Mouse (Mus musculus): ENCODE results near the gene Adsl. TPM values are rescaled to one million over a fixed set of nuclear protein-coding genes. Genes with fewer than 3 reads are reported as not detected.

Gene Adsl
- polyA plus RNA-seq (2017; shearing (Covaris generic)) = 167 TPM

DNA sequence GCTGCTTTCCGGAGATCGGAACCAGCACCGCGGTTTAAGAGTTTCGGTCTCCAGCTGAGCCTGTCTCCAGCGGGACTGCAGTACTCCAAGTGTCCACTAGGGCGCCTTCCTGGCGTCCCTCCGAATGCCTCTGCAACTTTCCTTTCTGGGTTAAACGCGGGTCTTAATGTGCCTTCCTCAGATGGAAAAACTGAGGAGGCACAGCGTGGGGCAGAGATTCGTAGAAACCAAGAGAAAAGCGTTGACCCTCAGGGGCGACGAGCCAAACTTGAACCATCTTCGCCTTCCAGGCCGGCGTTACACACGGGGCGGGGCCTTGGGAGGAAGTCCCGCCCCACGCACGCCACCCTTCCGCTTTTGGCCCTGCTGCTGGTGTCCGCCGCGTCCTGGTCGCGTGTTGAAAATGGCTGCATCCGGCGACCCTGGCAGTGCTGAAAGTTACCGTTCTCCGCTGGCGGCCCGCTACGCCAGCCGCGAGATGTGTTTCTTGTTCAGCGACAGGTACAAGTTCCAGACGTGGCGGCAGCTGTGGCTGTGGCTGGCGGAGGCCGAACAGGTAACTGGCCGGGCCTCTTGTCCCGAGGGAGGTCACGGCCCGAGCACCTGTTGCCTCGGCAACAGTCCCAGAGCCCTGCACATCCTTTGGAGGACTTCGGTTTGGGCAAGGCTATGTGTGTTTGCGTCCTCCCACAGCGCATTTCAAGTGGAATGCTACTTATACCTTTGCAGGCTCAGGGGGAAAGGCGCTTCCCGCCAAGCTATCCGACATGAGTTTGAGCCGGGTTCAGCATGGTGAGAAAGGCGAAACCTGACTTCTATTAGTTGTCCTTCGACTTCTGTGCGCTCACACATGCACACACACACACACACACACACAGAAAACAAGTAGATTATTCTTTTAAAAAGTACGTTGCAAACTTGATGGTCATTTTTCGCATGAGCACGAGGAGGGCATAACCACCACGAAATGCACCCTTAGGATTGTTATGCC lies at the start of gene Adsl:
Gene Adsl, plus strand, starts transcription at position 346 of the 991 bp plus-strand sequence.

DNA sequence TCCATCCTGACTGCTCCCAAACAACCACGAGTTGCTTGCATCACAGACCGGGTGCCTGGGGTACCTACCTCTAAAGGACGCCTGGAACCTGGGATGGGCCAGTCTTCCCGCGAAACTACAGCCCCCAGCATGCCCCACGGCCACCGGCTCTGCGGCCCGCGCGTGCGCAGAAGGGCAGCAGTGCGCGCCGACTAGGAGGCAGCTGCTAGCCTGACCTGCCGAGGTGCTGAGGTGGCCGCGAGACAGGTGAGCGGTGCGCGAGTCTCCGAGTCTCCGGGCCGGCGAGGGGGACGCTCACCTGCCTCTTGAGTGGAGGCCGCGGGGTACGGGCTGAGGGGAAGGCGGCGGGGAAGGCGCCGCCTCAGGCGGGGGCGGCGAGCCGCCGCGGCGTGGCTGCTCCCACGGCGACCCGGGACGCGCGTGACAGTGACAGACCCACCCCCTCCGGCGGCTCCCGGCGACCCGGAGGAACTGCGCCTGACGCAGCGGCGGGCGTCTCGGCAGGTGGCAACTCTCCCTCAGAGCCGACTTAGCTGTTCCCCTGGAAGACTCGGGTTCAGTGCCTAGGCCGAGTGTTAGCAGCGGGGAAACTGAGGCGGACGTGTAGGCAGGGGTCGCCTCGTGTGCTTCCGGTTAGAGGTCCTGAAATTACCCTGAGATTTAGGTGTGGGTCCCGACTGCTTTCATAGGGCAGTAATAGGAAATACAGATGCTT lies 29.5 kb downstream of the Adsl start, which contains the start of gene Sgsm3:
Gene Sgsm3, plus strand, starts transcription at position 146 of the 715 bp plus-strand sequence.

Other genes starting within 250 kb of the Adsl start
- 59.8 TPM for gene Tnrc6b, start 237.2 kb upstream of the Adsl start, polyA plus RNA-seq (2017; shearing (Covaris generic))
- gene Sgsm3, start 29.3 kb downstream of the Adsl start, polyA plus RNA-seq (2017; shearing (Covaris generic)) = 5.6 TPM
- 113 TPM for gene Mrtfa, start 242.3 kb downstream of the Adsl start, polyA plus RNA-seq (2017; shearing (Covaris generic))